Mouse (Mus musculus): ENCODE measurements around the gene Fez1.
A peak's percentile ranks its signal among the peaks of the same experiment; 100 is the strongest.

Fez1 gene

GRCm38 (mm10) chr9:36895009-36895693 lies 73.5 kb downstream of the Fez1 start:
- peak; percentile 58 for DNase-seq

- peak; percentile 58 for DNase-seq
These were observed 76.9 kb downstream of the Fez1 start for GRCm38 (mm10) chr9:36898560-36898959.

GRCm38 (mm10) chr9:36900464-36900863 lies 78.8 kb downstream of the Fez1 start:
- DNase-seq: no peak

DNA sequence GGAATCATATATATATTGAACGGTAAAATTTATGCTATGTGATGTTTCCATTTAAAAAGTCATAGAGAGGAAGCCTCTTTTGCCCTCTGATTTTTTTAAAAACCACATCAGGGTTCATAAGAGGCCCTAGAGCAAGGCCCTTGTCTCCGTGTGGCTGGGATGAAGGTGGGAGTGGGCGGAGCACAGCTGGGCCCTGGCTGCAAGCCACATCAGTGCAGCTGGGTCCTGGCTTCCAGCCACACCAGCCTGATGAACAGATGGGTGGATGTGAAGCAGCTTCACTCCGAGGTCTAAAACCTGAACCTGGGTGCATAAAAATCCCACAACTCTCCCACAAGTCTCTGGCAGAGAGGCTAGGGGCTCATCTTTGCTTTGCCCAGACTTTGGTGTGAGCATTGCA lies 83.8 kb downstream of the Fez1 start:
- peak; percentile 28 for DNase-seq

- peak; percentile 86 for DNase-seq
These were observed 94.7 kb downstream of the Fez1 start for GRCm38 (mm10) chr9:36916362-36916761.

- DNase-seq: peak; percentile 71
These were observed 95.3 kb downstream of the Fez1 start for GRCm38 (mm10) chr9:36916915-36917314.

GRCm38 (mm10) chr9:36918582-36918981 lies 96.9 kb downstream of the Fez1 start:
- no peak for DNase-seq

- DNase-seq: no peak
These were observed 97.8 kb downstream of the Fez1 start for GRCm38 (mm10) chr9:36919472-36919871.

DNA sequence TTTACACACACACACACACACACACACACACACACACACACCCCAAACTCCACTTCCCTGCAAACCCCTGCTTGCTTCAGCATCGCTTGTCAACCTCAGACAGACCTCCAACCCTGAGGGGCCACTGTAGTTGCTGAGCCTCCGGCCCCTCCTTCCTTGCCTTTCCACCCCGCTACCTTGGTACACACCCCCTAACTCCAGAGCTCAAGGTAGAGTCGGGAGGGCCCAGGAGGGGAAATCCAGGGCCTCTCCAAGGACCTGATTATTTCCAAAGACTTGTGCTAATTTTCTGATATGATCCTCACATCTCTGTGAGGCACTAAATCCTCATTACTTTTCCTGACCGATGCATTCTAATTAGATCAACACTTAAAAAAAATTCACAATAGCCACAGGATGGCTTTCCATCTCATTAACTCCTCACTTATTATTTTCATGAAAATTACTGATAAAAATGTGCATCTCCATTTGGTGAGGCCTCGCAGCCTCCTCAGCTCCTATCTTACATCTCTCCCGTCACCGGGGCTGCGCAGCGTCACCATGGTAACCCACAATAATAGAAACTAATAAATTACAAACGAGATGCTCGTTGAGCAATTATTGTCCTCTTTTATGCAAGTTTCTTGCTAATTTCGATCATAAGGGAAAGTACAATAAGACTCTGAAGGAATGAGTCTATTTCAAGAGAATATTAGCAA lies 100.2 kb downstream of the Fez1 start:
- peak; percentile 11 for DNase-seq

DNA sequence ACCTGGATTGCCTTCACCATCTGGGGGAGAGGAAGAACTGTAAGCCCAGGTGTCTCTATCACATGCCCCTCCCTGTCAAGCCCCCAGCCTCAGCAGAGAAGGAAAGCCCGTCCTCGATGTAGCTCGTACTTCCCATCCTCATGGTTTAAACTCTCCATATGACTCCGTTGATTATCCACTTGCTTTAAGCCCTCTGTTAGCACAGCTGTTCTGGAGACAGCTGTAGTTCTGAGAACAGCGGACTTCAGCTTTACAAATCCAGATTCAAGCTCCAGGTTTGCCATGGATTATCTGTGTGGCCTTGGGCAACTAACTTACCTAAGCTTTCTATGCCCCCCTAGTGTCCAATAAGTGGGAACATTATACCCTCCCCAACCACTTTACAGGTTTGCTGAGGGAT lies 102.1 kb downstream of the Fez1 start:
- no peak for DNase-seq

Measured in lung, postnatal 36 days (tissue).